ENCODE assay signal across 8 mouse cellular contexts in genomic region chr4:132144080-132144841, GRCm38 (mm10). TPM values are rescaled to one million over a fixed set of nuclear protein-coding genes. Genes with fewer than 3 reads are reported as not detected.
DNase-seq lines count a peak whose midpoint lies in the region; ATAC-seq and TF ChIP-seq lines count a peak whose summit lies in the region.

TSS of gene Oprd1 (minus strand) at chr4:132144486.

- peak within 1 kb of the TSS; percentile 58 for H3K4me3 ChIP-seq in heart, embryonic 13.5 days
- H3K4me3 ChIP-seq in E14TG2a.4 (replicated peaks; ENCODE audit: low read length), result peak within 1 kb of the TSS; percentile 77
- H3K4me3 ChIP-seq in embryonic facial prominence, embryonic 13.5 days, result peak within 1 kb of the TSS; percentile 56
- H3K4me3 ChIP-seq in intestine, embryonic 15.5 days (replicated peaks), result peak within 1 kb of the TSS; percentile 48
- H3K4me3 ChIP-seq in myocyte, result no peak within 1 kb of the TSS

- DNase-seq in heart, adult 11 months, result no peak
- DNase-seq in cerebellum, adult 9-10 months, result no peak
- no peak for DNase-seq in gastrocnemius, postnatal 25 days

- no peak within 1 kb of the TSS for H3K27ac ChIP-seq in heart, embryonic 13.5 days (replicated peaks)
- no peak within 1 kb of the TSS for H3K27ac ChIP-seq in embryonic facial prominence, embryonic 13.5 days
- no peak within 1 kb of the TSS for H3K27ac ChIP-seq in intestine, embryonic 15.5 days

- no peak for TF ChIP-seq POLR2A in myocyte (IDR thresholded peaks at IDR 0.05; ENCODE audit: insufficient read length, low read depth)

- no peaks in the 10 kb centered on the region for H3K36me3 ChIP-seq in heart, embryonic 13.5 days
- H3K36me3 ChIP-seq in E14TG2a.4 (ENCODE audit: insufficient read depth, low read length) (no peaks in the 10 kb centered on the region), myocyte (ENCODE audit: control insufficient read depth, insufficient read depth) (no peaks in the 10 kb centered on the region)
- no peaks in the 10 kb centered on the region for H3K36me3 ChIP-seq in embryonic facial prominence, embryonic 13.5 days
- H3K36me3 ChIP-seq in intestine, embryonic 15.5 days, result no peaks in the 10 kb centered on the region

- ATAC-seq in heart, embryonic 13.5 days (ENCODE audit: extremely low read depth, insufficient number of reproducible peaks, low FRiP score, low TSS enrichment), result peak; percentile 58; the same call in 1 of the 2 replicates
- ATAC-seq in embryonic facial prominence, embryonic 13.5 days (ENCODE audit: insufficient number of reproducible peaks, insufficient read depth, low FRiP score, low TSS enrichment, low read depth), result peak; percentile 48; the same call in 1 of the 2 replicates
- peak; percentile 78 for ATAC-seq in intestine, embryonic 15.5 days

- TF ChIP-seq CTCF in E14TG2a.4 (conservative IDR thresholded peaks at IDR 0.05; ENCODE audit: low read length), result no peak

- under 1% methylated on average over 89 of the region's 89 CpGs for WGBS in heart, embryonic 13.5 days
- WGBS in embryonic facial prominence, embryonic 13.5 days, result under 1% methylated on average over 86 of the region's 89 CpGs
- WGBS in intestine, embryonic 15.5 days, result under 1% methylated on average over 89 of the region's 89 CpGs

- H3K9ac ChIP-seq in heart, embryonic 13.5 days, result peak within 1 kb of the TSS; percentile 71
- H3K9ac ChIP-seq in embryonic facial prominence, embryonic 13.5 days, result peak within 1 kb of the TSS; percentile 64
- H3K9ac ChIP-seq in intestine, embryonic 15.5 days, result peak within 1 kb of the TSS; percentile 26; the same call in 1 of the 2 replicates

- peak within 1 kb of the TSS; percentile 86 for H3K4me2 ChIP-seq in heart, embryonic 13.5 days
- H3K4me2 ChIP-seq in embryonic facial prominence, embryonic 13.5 days, result peak within 1 kb of the TSS; percentile 93
- H3K4me2 ChIP-seq in intestine, embryonic 15.5 days (replicated peaks), result peak within 1 kb of the TSS; percentile 93
- peak within 1 kb of the TSS; percentile 34 for H3K4me2 ChIP-seq in myocyte (ENCODE audit: low read depth)

- H3K27me3 ChIP-seq in heart, embryonic 13.5 days (replicated peaks), result peaks cover 72% of the 10 kb centered on the region
- peaks cover 76% of the 10 kb centered on the region for H3K27me3 ChIP-seq in E14TG2a.4 (ENCODE audit: insufficient read depth, low read length)
- peaks cover 59% of the 10 kb centered on the region for H3K27me3 ChIP-seq in embryonic facial prominence, embryonic 13.5 days
- peaks cover 27% of the 10 kb centered on the region for H3K27me3 ChIP-seq in intestine, embryonic 15.5 days (replicated peaks)
- peaks cover 35% of the 10 kb centered on the region for H3K27me3 ChIP-seq in myocyte (ENCODE audit: control insufficient read depth, insufficient read depth, insufficient read length)

- H3ac ChIP-seq in myocyte (ENCODE audit: control insufficient read depth, insufficient read length), result no peak within 1 kb of the TSS

- peaks cover 8% of the 10 kb centered on the region; the same call in 1 of the 2 replicates for H3K4me1 ChIP-seq in heart, embryonic 13.5 days
- peaks cover 23% of the 10 kb centered on the region for H3K4me1 ChIP-seq in E14TG2a.4 (replicated peaks; ENCODE audit: low read depth, low read length)
- H3K4me1 ChIP-seq in embryonic facial prominence, embryonic 13.5 days, result peaks cover 17% of the 10 kb centered on the region
- 0 out of 2 replicates have a peak, but pooled peaks cover 3% of the 10 kb centered on the region for H3K4me1 ChIP-seq in intestine, embryonic 15.5 days (replicated peaks)

- H3K9me3 ChIP-seq in heart, embryonic 13.5 days, result no peaks in the 10 kb centered on the region
- H3K9me3 ChIP-seq in E14TG2a.4 (ENCODE audit: low read length), result no peaks in the 10 kb centered on the region
- H3K9me3 ChIP-seq in embryonic facial prominence, embryonic 13.5 days, result no peaks in the 10 kb centered on the region; the same call in 1 of the 2 replicates
- no peaks in the 10 kb centered on the region for H3K9me3 ChIP-seq in intestine, embryonic 15.5 days

- H3K79me2 ChIP-seq in myocyte (ENCODE audit: control insufficient read depth, insufficient read depth), result no peaks in the 10 kb centered on the region

TF ChIP-seq in myocyte, 11 proteins besides CTCF, POLR2A, EP300 and RAD21:
- no peak for TF ChIP-seq REST (IDR thresholded peaks at IDR 0.05; ENCODE audit: insufficient read depth, insufficient read length)
- no peak for TF ChIP-seq E2F4 (IDR thresholded peaks at IDR 0.05; ENCODE audit: insufficient read depth)
- TF ChIP-seq USF1 (IDR thresholded peaks at IDR 0.05; ENCODE audit: low read depth), result no peak
TF ChIP-seq in myocyte: peak in this region for 0.

RNA-seq across cellular contexts. Expression of gene Oprd1, which starts in this region (rescaled TPM):
- polyA plus RNA-seq in heart, embryonic 13.5 days (2015; fragmentation: Nextera tagmentation; extraction: Ambion mirVana), result 0.96 and 1.3 TPM in 2 replicates
- 0.50 and 0.55 TPM in 2 replicates for polyA plus RNA-seq in embryonic facial prominence, embryonic 13.5 days (2015; fragmentation: Nextera tagmentation; extraction: Ambion mirVana)
- polyA plus RNA-seq in intestine, embryonic 15.5 days (2015; fragmentation: Nextera tagmentation; extraction: Ambion mirVana), result 0.28 and 0.34 TPM in 2 replicates
- polyA plus RNA-seq in myocyte (2012; fragmentation: generic; extraction: Trizol), result not detected
- not detected for total RNA-seq in gastrocnemius, postnatal 25 days (2021)

Comparison
In these comparisons a context has a peak if more than half of its experiments do, and no peak if none do; other contexts are left out.
1. Peak in ATAC-seq, H3K4me3 ChIP-seq, H3K9ac ChIP-seq and H3K4me2 ChIP-seq in embryonic facial prominence, embryonic 13.5 days; RNA of the gene not detected or under 1 TPM.
2. Peak in ATAC-seq, H3K4me3 ChIP-seq, H3K9ac ChIP-seq and H3K4me2 ChIP-seq in intestine, embryonic 15.5 days; RNA of the gene not detected or under 1 TPM.
3. H3K4me2 ChIP-seq: peak in every context shown above with its lines; median percentile 93 in embryonic facial prominence, embryonic 13.5 days; 93 in intestine, embryonic 15.5 days; 86 in heart, embryonic 13.5 days; 34 in myocyte.